In genomic region chr6:88184671-88185070, GRCm38 (mm10) we compare ENCODE assay signal across 38 mouse cellular contexts. TPM values are rescaled to one million over a fixed set of nuclear protein-coding genes. Genes with fewer than 3 reads are reported as not detected.
"Had no signal": no experiment of that assay in that cellular context is flagged by ENCODE, and none has a peak within 500 bp of the region (broad histone marks: within the 10 kb centered on the region; RNA-seq: fewer than 3 reads in every experiment).

No protein-coding gene starts in this region.

- H3K4me2 ChIP-seq: heart, embryonic 11.5 days; heart, embryonic 13.5 days; heart, embryonic 15.5 days; hindbrain, embryonic 13.5 days; hindbrain, embryonic 15.5 days; limb, embryonic 12.5 days; liver, embryonic 11.5 days; liver, embryonic 13.5 days had no signal

- H3K9ac ChIP-seq: heart, embryonic 13.5 days; heart, embryonic 15.5 days; hindbrain, embryonic 13.5 days; hindbrain, embryonic 15.5 days; limb, embryonic 12.5 days; liver, embryonic 13.5 days had no signal

- H3K4me3 ChIP-seq: gastrocnemius, adult 2 months; heart, embryonic 13.5 days; heart, embryonic 15.5 days; hindbrain, embryonic 13.5 days; hindbrain, embryonic 15.5 days; layer of hippocampus, adult 2 months; limb, embryonic 10.5 days; limb, embryonic 12.5 days; liver, embryonic 13.5 days had no signal

- H3K27ac ChIP-seq: gastrocnemius, adult 2 months; heart, embryonic 13.5 days; heart, embryonic 15.5 days; hindbrain, embryonic 13.5 days; hindbrain, embryonic 15.5 days; hindbrain, postnatal 0 days; layer of hippocampus, adult 2 months; limb, embryonic 10.5 days; limb, embryonic 12.5 days; liver, embryonic 13.5 days had no signal

- H3K9me3 ChIP-seq: heart, embryonic 13.5 days; heart, embryonic 15.5 days; hindbrain, embryonic 13.5 days; hindbrain, embryonic 15.5 days; limb, embryonic 10.5 days; limb, embryonic 12.5 days; liver, embryonic 13.5 days had no signal

- DNase-seq: gastrocnemius, adult 2 months; gastrocnemius, postnatal 10 days; gastrocnemius, postnatal 25 days; heart, adult 11 months; heart, postnatal 4 days; kidney, adult 18-20 months; kidney, adult 8-10 months; kidney, postnatal 10 days; kidney, postnatal 25 days; kidney, postnatal 4 days; liver; liver, embryonic 13.5 days had no signal

- H3K4me1 ChIP-seq: limb, embryonic 12.5 days had no signal

- ATAC-seq: hindbrain, postnatal 0 days; intestine, postnatal 0 days had no signal

- H3K36me3 ChIP-seq: heart, embryonic 13.5 days; heart, embryonic 15.5 days; hindbrain, embryonic 13.5 days; hindbrain, embryonic 15.5 days; limb, embryonic 10.5 days; limb, embryonic 12.5 days; liver, embryonic 13.5 days had no signal

RNA-seq across cellular contexts. Expression of gene Dnajb8, which starts 37.4 kb away (rescaled TPM):
- total RNA-seq: gastrocnemius, adult 2 months; gastrocnemius, postnatal 10 days; gastrocnemius, postnatal 25 days; gastrocnemius, postnatal 4 days; heart, postnatal 25 days; heart, postnatal 4 days; hindbrain, postnatal 0 days; layer of hippocampus, adult 2 months; layer of hippocampus, postnatal 10 days; layer of hippocampus, postnatal 25 days; left cerebral cortex, adult 18-20 months; left cerebral cortex, adult 8-10 months; left cerebral cortex, postnatal 10 days; left cerebral cortex, postnatal 25 days had no signal
- polyA plus RNA-seq: frontal cortex, adult 2 months; heart, embryonic 11.5 days; heart, embryonic 13.5 days; heart, embryonic 15.5 days; heart, postnatal 0 days; hindbrain, embryonic 11.5 days; hindbrain, embryonic 13.5 days; hindbrain, embryonic 15.5 days; hindbrain, postnatal 0 days; intestine, embryonic 14.5 days; intestine, postnatal 0 days; kidney, embryonic 14.5 days; kidney, embryonic 16.5 days; limb, embryonic 10.5 days; limb, embryonic 12.5 days; limb, embryonic 14.5 days; liver, embryonic 11.5 days; liver, embryonic 13.5 days had no signal
